Mouse (Mus musculus) spleen, adult 2 months (tissue): ENCODE data around the gene Slc16a11.

Source experiments
- CTCF ChIP-seq: fragments of 200-500 bp; IDR thresholded peaks from 2 replicates; pipeline ENCODE4 v1.5.1; 2011; ENCODE audit warnings: mild to moderate bottlenecking, inconsistent platforms; ENCODE audit not compliant: insufficient read depth, insufficient read length, insufficient replicate concordance; ENCODE audit errors: extremely low read depth
- POLR2A ChIP-seq: fragments of 200-500 bp; IDR thresholded peaks from 2 replicates; pipeline ENCODE4 v1.6.1; 2011; ENCODE audit warnings: low read depth, low read length, inconsistent platforms

DNA sequence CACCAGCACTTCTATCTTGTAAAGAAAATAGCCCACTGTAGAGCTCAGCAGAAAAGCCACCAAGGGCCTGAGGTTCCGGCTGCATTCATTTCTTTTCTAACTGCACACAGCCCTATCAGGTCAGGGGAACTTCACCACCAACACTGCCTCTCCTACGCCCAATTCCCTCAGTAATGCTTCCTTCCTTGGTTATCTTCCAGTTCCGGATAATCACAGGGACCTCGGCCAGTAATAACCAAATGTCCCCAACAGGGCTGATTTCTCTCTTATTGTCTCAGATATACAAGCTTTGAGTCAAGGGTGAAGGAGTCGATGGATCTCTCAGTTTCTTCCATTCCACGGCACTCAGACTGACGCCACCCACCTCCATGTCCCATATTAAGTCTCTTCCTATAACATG is 5.3 kb upstream of the Slc16a11 start:
- TF ChIP-seq CTCF (no peak), POLR2A (no peak)
